Mouse (Mus musculus): ENCODE data around the gene Grip1. TPM values are rescaled to one million over a fixed set of nuclear protein-coding genes. Genes with fewer than 3 reads are reported as not detected.

Gene Grip1
- polyA plus RNA-seq, 1 experiment from 2014 or later = 18.5 TPM

GRCm38 (mm10) chr10:119725363-119725762, 271.7 kb downstream of the Grip1 start:
- no peaks in the 10 kb centered on the region for H3K27me3 ChIP-seq (ENCODE audit: control insufficient read depth, insufficient read depth, low read length)
- H3K27ac ChIP-seq = no peak overlapping the region
- H3K4me1 ChIP-seq (replicated peaks; ENCODE audit: control insufficient read depth, insufficient read depth, low read length) = peaks cover 24% of the 10 kb centered on the region
- H3K36me3 ChIP-seq (replicated peaks; ENCODE audit: control insufficient read depth, insufficient read depth) = no peaks in the 10 kb centered on the region
- ATAC-seq (ENCODE audit: low FRiP score) = no peak
- no peak overlapping the region for H3K4me2 ChIP-seq (replicated peaks)
- no peak for DNase-seq (ENCODE audit: low spot score)
- no peaks in the 10 kb centered on the region for H3K9me3 ChIP-seq (ENCODE audit: control insufficient read depth, low read length)
- H3K9ac ChIP-seq = no peak overlapping the region
- no peak overlapping the region for H3K4me3 ChIP-seq (replicated peaks; ENCODE audit: low read length)
- WGBS = 49% methylated on average over 5 of the region's 5 CpGs

- no peaks in the 10 kb centered on the region for H3K9me3 ChIP-seq (ENCODE audit: control insufficient read depth, low read length)
- WGBS = 75% methylated on average over 7 of the region's 7 CpGs
- no peak overlapping the region for H3K27ac ChIP-seq
- H3K4me2 ChIP-seq (replicated peaks) = no peak overlapping the region
- no peaks in the 10 kb centered on the region for H3K36me3 ChIP-seq (replicated peaks; ENCODE audit: control insufficient read depth, insufficient read depth)
- no peak for ATAC-seq (ENCODE audit: low FRiP score)
- H3K4me3 ChIP-seq (replicated peaks; ENCODE audit: low read length) = no peak overlapping the region
- H3K4me1 ChIP-seq (replicated peaks; ENCODE audit: control insufficient read depth, insufficient read depth, low read length) = peaks cover 24% of the 10 kb centered on the region
- no peaks in the 10 kb centered on the region for H3K27me3 ChIP-seq (ENCODE audit: control insufficient read depth, insufficient read depth, low read length)
- no peak overlapping the region for H3K9ac ChIP-seq
- DNase-seq (ENCODE audit: low spot score) = no peak
Observed at GRCm38 (mm10) chr10:119725966-119726365, 272.3 kb downstream of the Grip1 start.

GRCm38 (mm10) chr10:119726921-119727320, 273.3 kb downstream of the Grip1 start:
- peaks cover 20% of the 10 kb centered on the region for H3K4me1 ChIP-seq (replicated peaks; ENCODE audit: control insufficient read depth, insufficient read depth, low read length)
- WGBS = 86% methylated on average over 6 of the region's 6 CpGs
- no peak overlapping the region for H3K4me2 ChIP-seq (replicated peaks)
- no peaks in the 10 kb centered on the region for H3K27me3 ChIP-seq (ENCODE audit: control insufficient read depth, insufficient read depth, low read length)
- DNase-seq (ENCODE audit: low spot score) = no peak
- no peaks in the 10 kb centered on the region for H3K36me3 ChIP-seq (replicated peaks; ENCODE audit: control insufficient read depth, insufficient read depth)
- no peaks in the 10 kb centered on the region for H3K9me3 ChIP-seq (ENCODE audit: control insufficient read depth, low read length)
- no peak for ATAC-seq (ENCODE audit: low FRiP score)
- H3K4me3 ChIP-seq (replicated peaks; ENCODE audit: low read length) = no peak overlapping the region
- no peak overlapping the region for H3K9ac ChIP-seq
- no peak overlapping the region for H3K27ac ChIP-seq

GRCm38 (mm10) chr10:119730206-119730605, 276.6 kb downstream of the Grip1 start:
- Histone ChIP-seq H3K4me3 (replicated peaks; ENCODE audit: low read length) (no peak overlapping the region), H3K27me3 (ENCODE audit: control insufficient read depth, insufficient read depth, low read length) (no peaks in the 10 kb centered on the region), H3K4me2 (replicated peaks) (no peak overlapping the region), H3K9ac (no peak overlapping the region), H3K4me1 (replicated peaks; ENCODE audit: control insufficient read depth, insufficient read depth, low read length) (peaks cover 5% of the 10 kb centered on the region; the same call in 1 of the 2 replicates), H3K9me3 (ENCODE audit: control insufficient read depth, low read length) (no peaks in the 10 kb centered on the region), H3K27ac (no peak overlapping the region), H3K36me3 (replicated peaks; ENCODE audit: control insufficient read depth, insufficient read depth) (no peaks in the 10 kb centered on the region)
- no peak for ATAC-seq (ENCODE audit: low FRiP score)
- DNase-seq (ENCODE audit: low spot score) = no peak
- WGBS = 57% methylated on average over 5 of the region's 5 CpGs

GRCm38 (mm10) chr10:119735011-119735992, 281.7 kb downstream of the Grip1 start:
- Histone ChIP-seq H3K4me2 (replicated peaks) (no peak overlapping the region), H3K27me3 (ENCODE audit: control insufficient read depth, insufficient read depth, low read length) (no peaks in the 10 kb centered on the region), H3K36me3 (replicated peaks; ENCODE audit: control insufficient read depth, insufficient read depth) (no peaks in the 10 kb centered on the region), H3K27ac (no peak overlapping the region), H3K9ac (no peak overlapping the region), H3K4me3 (replicated peaks; ENCODE audit: low read length) (no peak overlapping the region), H3K4me1 (replicated peaks; ENCODE audit: control insufficient read depth, insufficient read depth, low read length) (0 out of 2 replicates have a peak, but pooled peaks cover 8% of the 10 kb centered on the region), H3K9me3 (ENCODE audit: control insufficient read depth, low read length) (no peaks in the 10 kb centered on the region)
- no peak for ATAC-seq (ENCODE audit: low FRiP score)
- DNase-seq (ENCODE audit: low spot score) = no peak
- WGBS = 65% methylated on average over 19 of the region's 19 CpGs

- WGBS = 92% methylated on average over 7 of the region's 7 CpGs
- no peaks in the 10 kb centered on the region for H3K9me3 ChIP-seq (ENCODE audit: control insufficient read depth, low read length)
- no peak for DNase-seq (ENCODE audit: low spot score)
- H3K4me3 ChIP-seq (replicated peaks; ENCODE audit: low read length) = no peak overlapping the region
- H3K36me3 ChIP-seq (replicated peaks; ENCODE audit: control insufficient read depth, insufficient read depth) = no peaks in the 10 kb centered on the region
- H3K9ac ChIP-seq = no peak overlapping the region
- H3K4me1 ChIP-seq (replicated peaks; ENCODE audit: control insufficient read depth, insufficient read depth, low read length) = 0 out of 2 replicates have a peak, but pooled peaks cover 8% of the 10 kb centered on the region
- no peak for ATAC-seq (ENCODE audit: low FRiP score)
- H3K27ac ChIP-seq = no peak overlapping the region
- H3K4me2 ChIP-seq (replicated peaks) = no peak overlapping the region
- no peaks in the 10 kb centered on the region for H3K27me3 ChIP-seq (ENCODE audit: control insufficient read depth, insufficient read depth, low read length)
Observed at GRCm38 (mm10) chr10:119739466-119739865, 285.8 kb downstream of the Grip1 start.

GRCm38 (mm10) chr10:119742722-119743121, 289.1 kb downstream of the Grip1 start:
- H3K27ac ChIP-seq = no peak overlapping the region
- H3K4me3 ChIP-seq (replicated peaks; ENCODE audit: low read length) = no peak overlapping the region
- H3K27me3 ChIP-seq (ENCODE audit: control insufficient read depth, insufficient read depth, low read length) = no peaks in the 10 kb centered on the region
- H3K36me3 ChIP-seq (replicated peaks; ENCODE audit: control insufficient read depth, insufficient read depth) = no peaks in the 10 kb centered on the region
- H3K4me2 ChIP-seq (replicated peaks) = no peak overlapping the region
- WGBS = 88% methylated on average over 8 of the region's 8 CpGs
- DNase-seq (ENCODE audit: low spot score) = no peak
- no peak for ATAC-seq (ENCODE audit: low FRiP score)
- no peaks in the 10 kb centered on the region for H3K4me1 ChIP-seq (replicated peaks; ENCODE audit: control insufficient read depth, insufficient read depth, low read length)
- no peak overlapping the region for H3K9ac ChIP-seq
- no peaks in the 10 kb centered on the region for H3K9me3 ChIP-seq (ENCODE audit: control insufficient read depth, low read length)

- H3K4me1 ChIP-seq (replicated peaks; ENCODE audit: control insufficient read depth, insufficient read depth, low read length) = no peaks in the 10 kb centered on the region
- no peaks in the 10 kb centered on the region for H3K27me3 ChIP-seq (ENCODE audit: control insufficient read depth, insufficient read depth, low read length)
- 88% methylated on average over 6 of the region's 6 CpGs for WGBS
- ATAC-seq (ENCODE audit: low FRiP score) = no peak
- H3K4me3 ChIP-seq (replicated peaks; ENCODE audit: low read length) = no peak overlapping the region
- no peak overlapping the region for H3K27ac ChIP-seq
- H3K9ac ChIP-seq = no peak overlapping the region
- DNase-seq (ENCODE audit: low spot score) = no peak
- no peak overlapping the region for H3K4me2 ChIP-seq (replicated peaks)
- no peaks in the 10 kb centered on the region for H3K36me3 ChIP-seq (replicated peaks; ENCODE audit: control insufficient read depth, insufficient read depth)
- H3K9me3 ChIP-seq (ENCODE audit: control insufficient read depth, low read length) = no peaks in the 10 kb centered on the region
Observed at GRCm38 (mm10) chr10:119752361-119752798, 298.8 kb downstream of the Grip1 start.

GRCm38 (mm10) chr10:119756271-119756670, 302.6 kb downstream of the Grip1 start:
- Histone ChIP-seq H3K4me1 (replicated peaks; ENCODE audit: control insufficient read depth, insufficient read depth, low read length) (no peaks in the 10 kb centered on the region), H3K36me3 (replicated peaks; ENCODE audit: control insufficient read depth, insufficient read depth) (no peaks in the 10 kb centered on the region), H3K27ac (no peak overlapping the region), H3K27me3 (ENCODE audit: control insufficient read depth, insufficient read depth, low read length) (no peaks in the 10 kb centered on the region), H3K4me2 (replicated peaks) (no peak overlapping the region), H3K9ac (no peak overlapping the region), H3K9me3 (ENCODE audit: control insufficient read depth, low read length) (no peaks in the 10 kb centered on the region), H3K4me3 (replicated peaks; ENCODE audit: low read length) (no peak overlapping the region)
- no peak for ATAC-seq (ENCODE audit: low FRiP score)
- no peak for DNase-seq (ENCODE audit: low spot score)
- 86% methylated on average over 7 of the region's 7 CpGs for WGBS

Data from hindbrain, embryonic 14.5 days (tissue).